Mouse (Mus musculus): ENCODE measurements at regions not wholly inside any gene's neighbourhood (a gene's known extent, or its start where the extent isn't known, plus 50 kb on each side); places are given as distances from the start of the nearest gene placed in this dataset.

DNA sequence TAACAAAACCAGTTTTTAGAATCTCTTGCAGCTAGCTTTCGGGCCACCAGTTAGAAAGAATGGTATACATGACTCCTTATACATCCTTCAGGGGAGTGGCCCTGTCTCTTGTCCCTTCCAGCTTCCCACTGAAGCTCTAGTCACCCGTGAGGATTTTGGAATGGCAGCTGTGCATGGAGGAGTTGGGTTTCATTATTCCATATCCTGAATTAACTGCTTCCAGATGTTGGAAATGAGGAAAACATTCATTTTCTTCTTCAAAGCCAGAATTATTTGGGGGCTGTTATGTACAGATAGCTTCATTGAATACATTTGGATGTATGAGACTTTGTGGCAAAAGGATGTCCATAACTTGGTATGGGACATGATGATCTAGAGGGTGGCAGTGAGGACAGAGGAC, 181.3 kb upstream of the Irx3 start:
- TF ChIP-seq CTCF (IDR thresholded peaks at IDR 0.05) (no peak), POLR2A (IDR thresholded peaks at IDR 0.05; ENCODE audit: insufficient read depth, low read depth, low read length) (no peak), EP300 (IDR thresholded peaks at IDR 0.05; ENCODE audit: insufficient read depth, low read depth, low read length) (no peak)
